Mouse (Mus musculus) gastrocnemius, postnatal 36 days (tissue): Measurements from ENCODE around the gene Pthlh. TPM values are rescaled to one million over a fixed set of nuclear protein-coding genes. Genes with fewer than 3 reads are reported as not detected.
"Not testable (repeated sequence)": the region's sequence is repeated elsewhere in the genome, so short reads cannot be mapped to it uniquely, and the experiment has no call there.

Source experiments
- DNase-seq, 2 experiments: peaks; one replicate each; pipeline ENCODE4 v3.0.0; 2022
- intact Hi-C: fragments of 180-260 bp; cut with DNase I; formaldehyde crosslinking; loops from one replicate; pipeline ENCODE4 v1.15.1; 2025
- long read RNA-seq, 2 experiments: library from polyadenylated mRNA; stranded (forward); transcript quantifications; one replicate each; pipeline ENCODE4 v2.0.0; 2021
- total RNA-seq, 2 experiments: library from RNA; stranded (reverse); gene quantifications; 2 replicates each; pipeline ENCODE4 v1.2.3; 2021

The Pthlh gene
- 1 to 10 TPM; 1.2 to 1.9 TPM for total RNA-seq
- long read RNA-seq, experiment 1, partial matches to known transcripts, result 4 of 6 reads
- long read RNA-seq, experiment 1, other reads (novel, unspliced or antisense), result 0 of 6 reads
- long read RNA-seq, experiment 2, partial matches to known transcripts, result 4 of 4 reads
- long read RNA-seq, experiment 2, other reads (novel, unspliced or antisense), result 0 of 4 reads

DNA sequence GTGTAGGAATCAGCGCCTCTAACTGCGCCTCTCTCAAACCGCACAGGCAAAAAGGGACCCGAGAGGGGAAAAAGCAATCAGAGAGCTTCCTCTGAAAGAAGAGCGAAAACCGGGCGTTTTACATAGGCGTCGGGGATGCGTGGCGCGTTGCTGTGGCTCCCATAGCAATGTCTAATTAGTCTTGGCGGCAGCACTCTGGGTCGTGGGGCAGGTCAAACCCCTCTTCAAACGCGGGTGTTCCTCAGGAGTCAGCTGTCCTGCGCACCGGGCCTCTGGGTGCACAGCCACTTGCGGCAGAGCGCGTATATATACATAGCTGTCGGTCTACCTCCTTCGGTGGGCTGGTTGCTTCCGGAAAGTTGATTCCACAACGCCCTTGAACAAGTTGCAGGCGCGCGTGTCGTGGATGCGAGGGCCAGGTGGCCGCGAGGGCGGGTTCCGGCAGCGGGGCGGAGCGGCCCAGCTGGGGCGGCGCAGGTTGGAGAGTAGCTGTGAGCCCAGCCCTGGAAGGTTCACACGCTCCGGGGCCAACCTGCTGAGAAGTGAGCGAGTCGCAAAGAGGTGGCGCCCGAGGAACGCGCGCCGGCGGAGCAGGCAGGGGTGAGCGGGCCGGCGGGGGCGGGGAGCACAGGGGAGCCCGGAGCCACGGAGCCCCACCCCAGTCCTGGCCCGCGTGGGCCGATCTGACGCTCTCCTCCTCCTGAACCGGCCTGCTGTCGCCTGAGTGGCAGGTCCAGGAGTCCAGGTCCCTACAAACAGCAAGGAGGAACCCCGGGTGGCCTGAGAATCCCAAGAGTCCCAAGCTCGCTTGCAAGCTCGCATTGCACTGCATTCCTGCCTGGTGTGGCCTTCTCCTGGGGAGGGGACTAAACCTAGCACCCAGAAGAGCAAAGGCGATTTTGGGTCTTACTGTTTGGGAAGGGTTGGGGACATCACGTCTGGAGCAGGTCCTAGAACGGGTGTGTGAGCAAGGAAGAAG lies at the start of gene Pthlh:
Pthlh (minus strand) TSS at position 597 of the 979 bp plus-strand sequence.
- intact Hi-C loops, result loop anchor here (5.0 to 10.0 kb wide), 3 partner anchors 211 to 548 kb away; partner anchors contain the start of gene Ccdc91
- DNase-seq, result peak; percentile 66 to 71

DNA sequence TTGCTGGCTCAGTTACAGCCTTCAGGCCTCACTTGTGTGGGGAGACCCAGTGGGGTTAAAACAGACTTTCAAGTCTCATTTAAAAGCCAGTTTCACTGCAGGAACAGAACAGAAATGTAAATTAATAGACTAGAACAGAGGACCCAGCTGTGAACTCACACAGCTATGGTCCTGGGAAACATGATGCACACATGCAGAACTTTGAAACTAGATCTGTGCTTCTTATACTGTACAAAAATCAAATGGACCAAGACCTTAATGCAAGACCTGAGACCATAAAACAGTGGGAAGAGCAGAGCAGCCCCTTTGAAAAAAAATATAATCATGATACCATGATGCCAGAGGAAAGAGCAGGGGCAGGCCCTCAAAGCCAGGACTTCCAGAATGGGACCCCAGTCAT lies 49.3 kb upstream of the Pthlh start:
- intact Hi-C loops, result no loop called here
- DNase-seq, result no peak

DNA sequence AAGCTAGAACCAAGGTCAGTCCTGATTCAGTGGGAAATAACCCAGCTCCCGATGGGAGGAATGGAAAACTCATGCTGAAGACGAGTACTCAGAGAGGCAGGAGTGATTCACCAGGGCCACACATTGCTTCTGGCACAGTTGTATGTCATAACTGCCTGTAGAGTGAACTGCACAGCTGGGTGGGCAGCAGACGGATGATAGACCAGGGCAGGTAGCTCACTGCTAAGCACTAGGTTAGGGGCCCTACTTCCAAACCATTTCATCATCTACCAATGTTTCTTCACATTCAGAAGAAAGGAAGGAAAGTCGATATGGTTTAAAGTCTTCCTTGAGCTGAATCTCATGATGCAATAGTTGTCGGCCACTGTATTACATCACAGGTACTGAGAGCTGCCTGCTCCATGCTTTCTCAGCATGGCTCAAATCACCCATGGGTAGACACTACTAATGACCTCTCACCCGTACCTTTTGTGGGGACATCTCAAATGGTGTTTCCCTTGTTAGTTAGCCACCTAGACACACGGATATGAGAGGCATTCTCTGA lies 46.5 kb upstream of the Pthlh start:
- no peak for DNase-seq
- intact Hi-C loops, result no loop called here

DNA sequence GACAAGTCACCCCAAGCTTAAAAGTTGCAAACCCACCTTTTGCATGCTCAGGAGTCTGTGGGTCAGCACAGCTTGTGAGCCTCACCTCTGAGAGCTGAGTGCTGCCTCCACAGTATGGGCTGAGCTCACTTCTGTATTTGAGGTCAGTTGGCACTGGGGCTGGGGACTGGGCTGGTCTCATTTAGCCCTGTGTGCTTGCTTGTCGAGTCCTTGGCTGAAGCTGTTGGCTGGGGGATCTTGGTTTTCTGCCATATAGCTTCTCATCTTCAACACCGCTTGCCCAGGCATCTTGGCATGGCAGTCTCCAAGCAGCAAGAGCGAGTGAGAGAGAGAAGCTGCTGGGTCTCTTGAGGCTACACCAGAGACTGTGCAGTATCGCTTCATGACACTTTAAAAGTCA lies 46.1 kb upstream of the Pthlh start:
- intact Hi-C loops, result no loop called here
- peak; percentile 42 to 62 for DNase-seq

DNA sequence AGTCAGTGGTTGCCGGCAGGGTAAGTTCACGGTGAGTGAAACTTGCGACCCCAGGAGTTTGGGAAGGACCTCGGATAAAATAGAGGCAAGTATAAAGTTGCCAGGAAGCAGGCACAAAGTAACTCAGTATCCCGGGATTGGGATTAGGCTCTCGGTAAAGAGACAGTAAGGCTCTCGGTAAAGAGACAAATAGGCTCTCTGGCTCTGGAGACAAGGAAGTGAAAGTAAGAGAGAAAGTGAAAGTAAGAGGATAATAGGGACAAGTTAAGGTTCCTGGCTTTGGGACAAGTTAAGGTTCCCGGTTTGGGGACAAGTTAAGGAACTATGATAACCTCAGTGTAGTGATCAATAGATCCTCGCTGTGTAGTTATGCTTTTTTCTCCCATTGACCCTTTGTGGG lies 40.3 kb upstream of the Pthlh start:
- intact Hi-C loops, DNase-seq: not testable (repeated sequence)

DNA sequence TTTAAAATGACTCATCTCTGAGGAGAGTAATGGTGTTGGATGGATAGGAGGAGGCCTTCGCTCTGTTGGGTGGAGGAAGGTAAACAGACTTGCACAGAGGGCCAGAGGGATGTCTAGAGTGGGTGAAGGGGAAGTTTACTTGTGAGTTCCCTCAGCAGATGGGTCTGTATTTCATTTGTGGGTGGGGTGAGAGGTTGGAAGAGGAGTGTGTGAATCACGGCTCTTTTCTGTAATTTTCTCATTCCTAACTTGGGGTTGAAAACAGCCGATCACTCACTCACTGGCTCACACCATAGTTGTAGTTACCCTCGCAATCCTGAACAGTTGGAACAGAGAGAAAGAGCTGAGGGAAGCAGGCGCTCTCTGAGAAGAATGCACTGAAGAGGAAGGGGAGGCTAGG lies 35.6 kb upstream of the Pthlh start:
- DNase-seq, result no peak
- intact Hi-C loops, result no loop called here

DNA sequence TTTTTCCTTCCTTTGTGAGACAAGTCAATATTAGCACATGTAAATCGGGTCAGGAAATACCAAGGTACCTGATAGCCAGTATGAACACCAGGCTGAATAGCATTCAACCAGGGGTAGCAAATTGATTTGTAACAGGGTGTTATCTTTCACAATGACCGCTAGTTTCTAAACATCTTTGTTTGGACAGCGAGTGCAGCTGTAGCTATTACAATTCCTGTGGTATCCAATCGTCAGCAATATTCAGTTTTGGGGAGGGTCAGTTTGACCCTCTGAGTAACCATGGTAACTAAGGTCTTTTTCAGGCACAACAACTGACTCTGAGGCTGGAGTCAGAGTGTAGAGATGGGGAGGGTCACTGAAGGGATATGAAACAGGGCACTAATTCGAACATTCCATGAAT lies 15.3 kb upstream of the Pthlh start:
- intact Hi-C loops, result no loop called here
- no peak for DNase-seq

DNA sequence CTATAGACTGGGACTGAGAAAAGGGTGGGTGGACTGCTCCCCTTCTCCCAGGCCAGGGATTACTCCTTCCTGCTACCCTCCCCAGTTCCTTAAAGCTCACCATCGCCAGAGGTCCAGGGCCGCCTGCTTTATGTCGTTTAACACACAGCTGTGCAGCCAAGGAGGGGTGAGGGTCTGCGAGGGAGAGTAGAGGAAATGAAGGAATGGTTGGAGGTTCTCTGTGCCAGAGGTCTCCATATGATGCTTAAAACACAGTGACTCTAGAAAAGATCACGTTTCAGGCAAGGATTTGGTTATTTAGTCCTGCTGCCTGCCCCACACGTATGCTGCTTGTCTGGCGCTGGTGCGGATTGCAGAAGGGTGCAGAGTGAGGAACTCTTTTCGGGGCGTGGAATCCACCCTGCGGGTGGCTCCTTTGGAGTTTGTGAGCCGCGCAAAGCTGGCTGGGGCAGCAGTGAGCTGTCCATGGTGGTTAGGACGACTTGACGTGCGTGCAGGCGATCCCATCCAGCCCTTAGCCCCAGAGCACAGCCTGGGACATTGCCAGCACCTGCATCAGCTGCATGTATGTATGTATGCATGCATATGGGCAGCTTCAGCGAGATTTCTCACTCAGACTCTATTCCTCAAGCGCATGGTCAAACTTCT lies 4.3 kb upstream of the Pthlh start:
- intact Hi-C loops, result loop anchor here (10.0 kb wide), 2 partner anchors 207 to 387 kb away; partner anchors contain the start of gene Ccdc91
- DNase-seq, result no peak

DNA sequence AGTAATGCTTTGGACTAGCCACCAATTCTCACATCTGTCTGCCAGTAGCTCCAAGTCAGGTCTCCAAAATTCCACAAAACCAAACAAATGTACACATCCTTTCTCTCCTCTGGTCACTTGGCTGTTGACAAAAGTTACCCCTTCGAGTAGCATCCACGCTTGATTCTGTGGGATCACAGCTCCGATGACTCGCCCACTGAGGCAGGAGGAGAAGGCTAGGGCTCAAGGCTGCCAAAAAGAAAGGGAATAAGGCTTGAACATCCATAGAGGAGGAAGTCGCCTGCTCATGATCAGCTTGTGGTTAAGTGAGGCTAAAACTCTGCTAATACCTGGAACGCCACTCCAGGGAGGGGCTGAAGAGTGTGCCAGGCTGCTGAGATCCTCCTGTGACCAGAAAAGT lies 2.5 kb upstream of the Pthlh start:
- no peak for DNase-seq
- intact Hi-C loops, result loop anchor here (10.0 kb wide), 2 partner anchors 208 to 388 kb away; partner anchors contain the start of gene Ccdc91

DNA sequence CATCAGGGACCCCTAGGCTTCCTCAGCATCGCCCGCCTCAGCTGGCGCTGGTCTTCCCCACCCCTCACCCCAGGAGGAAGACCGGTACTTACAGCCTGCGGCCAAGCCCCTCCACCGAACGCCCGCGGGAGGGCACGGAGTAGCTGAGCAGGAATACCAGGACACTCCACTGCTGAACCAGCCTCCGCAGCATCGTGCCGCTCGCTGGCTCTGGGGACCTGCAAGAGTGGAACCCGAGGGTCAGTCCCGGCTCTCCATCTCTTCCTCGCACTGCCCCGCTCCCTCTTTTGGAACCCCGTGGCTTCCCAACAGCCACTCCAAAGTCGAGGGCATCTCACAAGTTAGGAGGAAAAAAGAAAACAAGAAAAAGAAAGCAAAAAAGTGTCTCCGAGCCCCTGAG lies 805 bp downstream of the Pthlh start:
- intact Hi-C loops, result loop anchor here (5.0 to 10.0 kb wide), 3 partner anchors 212 to 549 kb away; partner anchors contain the start of gene Ccdc91
- DNase-seq, result peak in 1 of 2 experiments; percentile 28

DNA sequence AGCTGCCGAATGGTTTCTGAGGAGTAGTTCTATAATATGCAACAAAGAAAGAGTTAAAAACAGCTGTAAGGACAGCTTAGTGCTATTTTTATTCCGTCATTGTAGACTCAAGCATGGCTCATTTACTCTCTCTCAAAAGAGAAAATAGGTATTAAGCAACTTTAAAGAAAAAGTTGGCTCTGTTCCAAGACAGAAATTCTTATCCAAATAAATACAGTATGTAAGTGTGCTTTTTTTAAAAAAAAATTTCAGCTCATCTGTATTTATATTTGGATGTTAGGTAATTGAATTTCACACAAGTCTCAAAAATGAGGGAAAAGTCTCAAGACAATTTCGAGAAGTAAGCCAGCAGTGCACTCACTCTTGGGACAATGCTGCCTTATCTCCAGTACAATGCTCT lies 2.4 kb downstream of the Pthlh start:
- DNase-seq, result no peak
- intact Hi-C loops, result loop anchor here (5.0 to 10.0 kb wide), 3 partner anchors 213 to 551 kb away; partner anchors contain the start of gene Ccdc91

DNA sequence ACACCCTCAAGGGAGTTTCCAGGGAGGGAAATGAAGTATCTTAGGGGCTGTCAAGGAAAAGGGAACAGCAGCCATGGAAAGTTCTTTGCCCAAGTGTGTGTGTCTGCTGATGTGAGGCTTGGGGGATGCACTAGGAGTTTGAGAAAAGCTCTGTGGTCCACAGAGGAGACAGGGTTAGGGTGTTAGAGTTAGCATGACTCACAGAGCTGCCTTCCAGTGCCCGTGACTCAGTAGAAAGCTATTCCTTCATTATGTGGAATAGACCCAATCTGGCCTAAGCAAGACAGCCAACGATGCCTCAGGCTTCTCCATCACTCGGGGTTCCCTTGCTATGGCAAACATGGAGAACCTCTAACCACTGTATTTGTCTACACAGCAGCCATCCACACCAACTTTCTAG lies 3.2 kb downstream of the Pthlh start:
- intact Hi-C loops, result loop anchor here (5.0 to 10.0 kb wide), 3 partner anchors 214 to 552 kb away; partner anchors contain the start of gene Ccdc91
- no peak for DNase-seq

DNA sequence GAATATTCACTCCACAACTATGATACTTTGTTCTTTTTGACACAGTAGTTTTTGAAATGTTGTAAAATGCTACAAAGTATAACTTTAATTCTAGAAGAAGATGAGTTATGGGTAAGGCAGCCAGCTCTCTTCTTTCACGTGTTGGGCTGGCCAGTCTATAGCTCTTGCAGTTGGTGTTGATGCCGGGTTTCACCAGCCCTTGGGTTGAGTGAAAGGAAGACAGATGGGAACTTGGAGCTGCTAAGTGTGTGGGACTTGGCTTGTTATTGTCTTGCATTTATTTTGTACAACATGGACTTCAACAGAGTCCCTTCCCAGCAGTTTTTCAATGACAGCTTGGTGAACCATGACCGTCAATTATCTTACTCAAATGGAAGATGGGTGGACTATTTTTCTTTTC lies 16.2 kb downstream of the Pthlh start:
- intact Hi-C loops, result loop anchor here (10.0 kb wide), 1 partner anchor 423 kb away; no protein-coding TSS in a partner anchor
- no peak for DNase-seq

DNA sequence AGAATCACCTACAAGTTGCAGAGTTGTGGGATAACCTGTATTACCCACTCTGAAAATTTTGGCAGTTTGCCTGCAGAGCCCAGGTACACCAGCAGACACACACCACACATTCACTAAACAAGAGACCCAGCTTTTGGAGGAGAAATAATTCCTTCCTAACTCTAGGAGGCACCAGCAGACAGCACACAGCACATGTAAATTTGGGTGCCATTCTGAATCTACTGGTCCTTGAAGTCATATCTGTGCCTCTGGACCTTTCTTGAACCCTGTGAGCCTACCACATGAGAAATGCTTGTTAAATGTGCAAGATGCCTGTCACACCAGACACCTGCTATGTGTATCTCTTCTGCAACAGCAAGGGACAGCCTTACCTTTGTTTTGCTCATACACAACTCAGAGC lies 19.7 kb downstream of the Pthlh start:
- no peak for DNase-seq
- intact Hi-C loops, result loop anchor here (5.0 to 10.0 kb wide), 2 partner anchors 237 to 419 kb away; no protein-coding TSS in a partner anchor

DNA sequence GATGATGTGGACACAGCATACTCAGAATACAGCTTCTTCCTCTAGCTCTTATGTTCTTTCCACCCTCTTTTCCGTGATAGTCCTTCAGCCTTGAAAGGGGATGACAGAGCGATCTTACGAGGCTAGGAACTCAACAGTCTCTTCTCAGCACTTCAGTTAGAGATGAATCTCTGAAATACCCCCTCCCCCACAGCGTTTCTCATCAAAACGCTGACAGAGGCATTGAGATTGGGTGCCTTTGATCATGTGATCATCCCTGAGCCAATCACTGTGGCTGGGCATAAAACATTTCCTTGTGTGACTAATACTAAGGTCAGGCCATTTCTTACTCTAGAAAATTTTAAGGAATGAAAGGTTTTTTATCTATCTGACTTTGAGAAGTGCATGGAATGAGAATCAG lies 20.3 kb downstream of the Pthlh start:
- intact Hi-C loops, result loop anchor here (5.0 to 10.0 kb wide), 2 partner anchors 236 to 419 kb away; no protein-coding TSS in a partner anchor

DNA sequence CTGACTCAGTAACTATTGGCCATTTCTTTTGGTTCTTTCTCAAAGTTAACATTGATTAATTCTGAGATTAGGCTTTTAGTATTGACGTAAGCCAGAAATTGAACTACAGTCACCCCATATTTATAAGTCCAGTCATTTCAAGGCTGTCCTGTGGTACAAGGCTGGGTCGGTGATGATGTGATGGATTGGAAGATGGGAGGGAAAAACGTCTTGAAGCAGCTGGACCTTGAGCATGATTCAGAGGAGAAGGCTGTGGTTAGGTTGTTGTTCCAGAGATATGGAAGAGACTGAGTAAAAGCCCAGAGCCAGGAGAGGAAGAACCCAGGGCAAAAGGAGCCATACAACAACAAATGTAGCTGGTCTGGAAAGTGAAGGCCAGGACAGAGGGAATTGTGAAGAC lies 22.4 kb downstream of the Pthlh start:
- no peak for DNase-seq
- intact Hi-C loops, result loop anchor here (5.0 to 10.0 kb wide), 2 partner anchors 234 to 417 kb away; no protein-coding TSS in a partner anchor

More for the DNA sequence above, 20.3 kb downstream of the Pthlh start:
- DNase-seq, result no peak

DNA sequence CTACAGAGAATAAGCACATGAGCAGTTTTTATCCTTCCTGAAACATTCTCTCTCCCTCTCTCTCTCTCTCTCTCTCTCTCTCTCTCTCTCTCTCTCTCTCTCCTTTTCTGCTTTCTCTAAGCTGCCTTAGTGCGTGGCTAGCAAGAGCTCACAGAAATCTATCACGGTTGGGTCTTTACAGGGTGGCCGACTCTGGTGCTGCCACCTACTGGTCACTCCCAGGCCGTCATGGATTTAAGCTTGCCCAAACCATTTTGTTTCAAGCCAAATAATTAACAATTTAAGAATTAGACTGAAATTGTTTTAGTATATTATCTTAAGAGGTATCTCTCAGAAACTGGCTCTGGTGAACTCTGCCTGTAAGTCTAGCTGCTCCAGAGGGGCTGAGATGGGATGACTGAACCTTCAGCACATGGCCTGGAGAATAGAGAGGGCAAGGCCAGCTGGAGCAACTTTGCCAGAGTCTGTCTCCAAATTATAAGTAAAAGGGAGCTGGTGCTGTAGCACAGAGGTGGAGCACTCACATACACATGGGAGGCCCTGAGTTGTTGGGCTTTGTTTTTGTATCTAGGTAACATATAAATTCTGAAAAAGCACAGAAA lies 23.7 kb downstream of the Pthlh start:
- intact Hi-C loops, result loop anchor here (5.0 to 10.0 kb wide), 2 partner anchors 233 to 416 kb away; no protein-coding TSS in a partner anchor
- DNase-seq, result peak; percentile 24 to 36

DNA sequence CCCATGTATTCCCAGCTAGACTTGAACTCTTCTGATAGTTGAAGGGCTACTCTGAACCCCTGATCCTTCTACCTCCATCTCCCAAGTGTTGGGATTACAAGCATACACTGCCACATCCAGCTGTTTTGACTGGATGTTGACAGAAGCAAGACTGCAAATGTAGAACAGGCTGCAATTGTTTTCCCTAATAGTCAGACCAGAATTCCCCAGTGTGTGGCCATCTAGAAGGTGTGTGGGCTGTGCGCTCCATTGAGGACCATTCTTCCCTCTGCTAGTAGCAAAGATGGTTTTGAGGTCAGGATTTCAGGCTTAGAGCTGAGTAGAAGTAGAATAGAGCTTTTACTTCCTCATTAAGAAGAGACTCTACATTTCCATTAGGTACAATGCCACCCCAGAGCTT lies 37.3 kb downstream of the Pthlh start:
- DNase-seq, result no peak
- intact Hi-C loops, result no loop called here

DNA sequence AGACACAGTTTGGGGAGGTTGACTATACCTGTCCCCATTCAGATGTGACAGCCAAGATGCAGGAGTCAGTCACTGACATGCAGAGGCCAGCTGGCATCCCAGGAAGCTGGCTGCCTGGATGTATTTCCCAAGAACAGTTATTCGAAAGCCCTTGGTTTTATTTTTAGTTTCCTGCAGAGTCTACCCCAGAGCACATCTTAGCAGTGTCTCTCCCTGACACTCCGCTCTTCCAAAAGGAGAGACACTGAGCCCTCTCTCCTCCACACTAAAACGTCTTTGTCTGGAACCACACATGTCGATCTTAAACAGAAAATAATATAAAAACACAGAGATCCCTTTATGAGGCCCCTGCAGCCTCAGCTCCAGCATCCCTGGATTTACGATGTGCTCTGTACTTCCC lies 44.9 kb downstream of the Pthlh start:
- no peak for DNase-seq
- intact Hi-C loops, result no loop called here

DNA sequence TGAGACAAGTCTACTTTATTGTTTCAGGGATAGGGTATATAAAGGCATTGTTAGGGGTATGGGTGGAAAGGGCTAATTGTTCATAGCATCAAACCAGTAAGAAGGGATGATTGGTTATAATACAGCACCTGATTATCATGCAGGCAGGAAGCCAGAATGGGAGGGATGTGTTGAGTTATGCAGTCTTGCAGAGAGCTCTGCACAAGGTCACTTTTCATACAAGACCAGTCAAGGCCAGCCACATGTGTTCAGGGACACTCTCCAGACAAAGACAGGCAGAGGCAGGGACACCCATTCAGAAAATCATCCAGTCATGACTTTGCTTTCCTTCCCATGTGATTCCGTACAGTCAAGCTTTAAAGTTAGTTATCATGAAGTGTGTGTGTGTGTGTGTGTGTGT lies 47.8 kb downstream of the Pthlh start:
- intact Hi-C loops, result no loop called here
- no peak for DNase-seq
